Mouse (Mus musculus) kidney, postnatal 0 days (tissue): ENCODE results near the gene Unc45a. TPM values are rescaled to one million over a fixed set of nuclear protein-coding genes. Genes with fewer than 3 reads are reported as not detected.
A peak's percentile ranks its signal among the peaks of the same experiment; 100 is the strongest.

ENCODE experiments used
- ATAC-seq: fragments of 200-750 bp; cut with Nextera tagmentation; replicated peaks from 2 replicates; pipeline ENCODE4 v1.8.0; 2017; ENCODE audit warnings: low read depth, moderate number of reproducible peaks, moderate TSS enrichment, moderate library complexity; ENCODE audit not compliant: low FRiP score
- DNase-seq: peaks from one replicate; pipeline ENCODE4 v3.0.0-alpha.2; 2016; ENCODE audit warnings: low spot score
- H3K27ac ChIP-seq: fragments of 300-500 bp; sonication (generic); 2 replicates; pipeline ENCODE4 v1.5.1; 2014; ENCODE audit warnings: mild to moderate bottlenecking
- H3K27me3 ChIP-seq: fragments of 300-500 bp; sonication (generic); 2 replicates; pipeline ENCODE4 v1.6.1; 2014; ENCODE audit warnings: low read length, mixed read lengths; ENCODE audit not compliant: insufficient read depth
- H3K36me3 ChIP-seq: fragments of 300-500 bp; sonication (generic); 2 replicates; pipeline ENCODE4 v1.6.1; 2014; ENCODE audit warnings: low read length, mixed read lengths; ENCODE audit not compliant: insufficient read depth
- H3K4me1 ChIP-seq: fragments of 300-500 bp; sonication (generic); replicated peaks from 2 replicates; pipeline ENCODE4 v1.6.1; 2014; ENCODE audit warnings: antibody characterized with exemption, low read length, mixed read lengths; ENCODE audit not compliant: insufficient read depth
- H3K4me2 ChIP-seq: fragments of 300-500 bp; sonication (generic); 2 replicates; pipeline ENCODE4 v1.6.1; 2014; ENCODE audit warnings: mild to moderate bottlenecking, low read length, moderate library complexity, mixed read lengths
- H3K4me3 ChIP-seq: fragments of 300-500 bp; sonication (generic); replicated peaks from 2 replicates; pipeline ENCODE4 v1.5.1; 2014; ENCODE audit warnings: low read depth, low read length
- H3K9ac ChIP-seq: fragments of 300-500 bp; sonication (generic); 2 replicates; pipeline ENCODE4 v1.6.1; 2014; ENCODE audit warnings: low read depth, low read length
- H3K9me3 ChIP-seq: fragments of 300-500 bp; sonication (generic); replicated peaks from 2 replicates; pipeline ENCODE4 v1.6.1; 2016; ENCODE audit warnings: low read length, inconsistent platforms, mixed read lengths
- CTCF ChIP-seq: IDR thresholded peaks from 2 replicates; pipeline ENCODE4 v1.5.1; 2016; ENCODE audit warnings: antibody characterized with exemption, low read depth, mild to moderate bottlenecking, moderate library complexity
- WGBS: fragments of 180-500 bp; shearing (Covaris S2); extraction: QIAGEN DNeasy Blood & Tissue Kit; methylation state at CpG from one replicate; pipeline ENCODE4 v1.1.7; 2014; 5-methylcytosine and 5-hydroxymethylcytosine counted together
- polyA plus RNA-seq: library from polyadenylated mRNA; unstranded; fragments of >200 nt; fragmentation: Nextera tagmentation; extraction: Ambion mirVana; gene quantifications from 2 replicates; pipeline ENCODE4 v1.2.1, GENCODE M21; 2015

Gene Unc45a
- polyA plus RNA-seq, 1 experiment from 2014 or later: 28.2 TPM

- no peak for DNase-seq
- 53% methylated on average over 2 of the region's 2 CpGs for WGBS
Observed at GRCm38 (mm10) chr7:80372667-80373066, 31.9 kb upstream of the Unc45a start.

GRCm38 (mm10) chr7:80372166-80372565, 31.4 kb upstream of the Unc45a start:
- H3K36me3 ChIP-seq: peaks cover 14% of the 10 kb centered on the region; the same call in 1 of the 2 replicates
- no peaks in the 10 kb centered on the region for H3K9me3 ChIP-seq
- H3K4me1 ChIP-seq: peaks cover 15% of the 10 kb centered on the region
- no peaks in the 10 kb centered on the region for H3K27me3 ChIP-seq
- TF ChIP-seq CTCF: no peak
- no peak for ATAC-seq
- no peak overlapping the region for H3K9ac ChIP-seq
- no peak overlapping the region for H3K27ac ChIP-seq
- no peak overlapping the region for H3K4me2 ChIP-seq
- WGBS: 89% methylated on average over 3 of the region's 3 CpGs
- H3K4me3 ChIP-seq: no peak overlapping the region
- no peak for DNase-seq

More at GRCm38 (mm10) chr7:80372667-80373066, 31.9 kb upstream of the Unc45a start:
- Histone ChIP-seq H3K9me3 (no peaks in the 10 kb centered on the region), H3K27ac (no peak overlapping the region), H3K36me3 (peaks cover 9% of the 10 kb centered on the region; the same call in 1 of the 2 replicates), H3K4me2 (no peak overlapping the region), H3K27me3 (no peaks in the 10 kb centered on the region), H3K4me1 (peaks cover 16% of the 10 kb centered on the region), H3K4me3 (no peak overlapping the region), H3K9ac (no peak overlapping the region)
- TF ChIP-seq CTCF: no peak
- ATAC-seq: no peak

DNA sequence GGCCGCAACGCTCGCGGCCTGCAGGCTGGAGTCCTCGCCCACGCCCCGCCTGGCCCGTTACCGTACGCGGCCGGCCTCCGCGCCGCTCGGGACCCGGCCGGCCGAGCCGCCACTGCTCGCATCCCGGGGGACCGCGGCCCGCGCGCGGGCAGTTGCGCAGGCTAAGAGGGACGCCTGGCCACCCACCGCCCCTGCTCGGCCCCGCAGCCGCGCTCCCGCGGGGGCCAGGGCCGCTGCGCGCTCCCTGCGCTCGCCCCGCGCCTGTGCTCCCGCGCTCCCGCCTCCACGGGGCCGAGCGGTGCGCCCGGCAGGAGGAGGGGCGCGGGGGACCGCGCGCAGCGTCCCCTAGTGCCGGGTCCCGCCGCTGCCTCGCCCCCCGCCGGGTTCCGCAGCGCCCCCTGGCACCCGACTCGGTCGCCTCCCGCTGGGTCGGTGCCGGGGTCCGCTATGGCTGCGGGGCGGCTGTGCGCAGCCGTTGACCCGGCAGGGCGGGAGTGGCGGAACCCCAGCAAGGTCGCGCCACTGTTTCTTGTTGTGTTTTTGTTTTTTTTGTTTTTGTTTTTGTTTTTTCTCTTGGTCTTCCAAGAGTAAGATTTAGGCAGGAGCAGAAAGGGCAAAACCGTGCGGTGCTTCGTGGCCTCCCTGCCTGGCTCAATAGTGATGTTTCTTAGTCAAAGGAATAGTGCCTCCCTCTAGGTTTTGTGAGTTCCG, 30.4 kb upstream of the Unc45a start, which contains the start of gene Man2a2:
Gene Man2a2 (minus strand): TSS at position 335 of the 711 bp plus-strand sequence.
- Histone ChIP-seq H3K9me3 (no peaks in the 10 kb centered on the region), H3K4me1 (peaks cover 15% of the 10 kb centered on the region), H3K27me3 (no peaks in the 10 kb centered on the region), H3K4me2 (peak within 1 kb of the TSS; percentile 92), H3K4me3 (peak within 1 kb of the TSS; percentile 94), H3K9ac (peak within 1 kb of the TSS; percentile 84), H3K27ac (peak within 1 kb of the TSS; percentile 87), H3K36me3 (peaks cover 22% of the 10 kb centered on the region; the same call in 1 of the 2 replicates)
- peak; percentile 53 for ATAC-seq
- under 1% methylated on average over 81 of the region's 86 CpGs for WGBS
- peak; percentile 86 for DNase-seq
- TF ChIP-seq CTCF: peak; percentile 70

DNA sequence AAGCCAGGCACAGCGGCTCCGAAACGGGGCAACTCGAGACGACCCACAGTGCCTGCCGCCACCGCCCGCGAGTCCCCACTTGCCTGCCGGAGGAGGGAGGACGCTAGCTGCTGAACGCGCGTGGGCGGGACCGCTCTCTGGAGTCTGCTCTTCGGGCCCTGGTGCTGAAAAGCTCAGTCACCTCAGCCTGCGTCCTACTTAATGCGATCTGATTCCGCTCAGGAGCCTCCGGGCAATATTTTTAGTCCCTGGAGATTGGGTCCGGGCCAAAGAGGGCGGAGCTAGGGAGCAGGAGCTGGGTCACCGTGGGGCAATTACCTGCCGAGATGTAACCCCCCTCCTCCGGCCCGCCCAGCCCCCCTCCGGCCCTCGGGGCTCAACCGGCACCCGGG, 29.8 kb upstream of the Unc45a start:
- Histone ChIP-seq H3K4me3 (peak overlapping the region; percentile 94), H3K4me1 (peaks cover 15% of the 10 kb centered on the region), H3K9ac (peak overlapping the region; percentile 84), H3K27me3 (no peaks in the 10 kb centered on the region), H3K9me3 (no peaks in the 10 kb centered on the region), H3K4me2 (peak overlapping the region; percentile 92), H3K36me3 (peaks cover 22% of the 10 kb centered on the region; the same call in 1 of the 2 replicates), H3K27ac (peak overlapping the region; percentile 87)
- no peak for TF ChIP-seq CTCF
- WGBS: under 1% methylated on average over 31 of the region's 31 CpGs
- ATAC-seq (peak; percentile 45), DNase-seq (peak; percentile 87)

- peaks cover 15% of the 10 kb centered on the region for H3K4me1 ChIP-seq
- H3K9ac ChIP-seq: peak overlapping the region; percentile 84
- H3K27me3 ChIP-seq: no peaks in the 10 kb centered on the region
- peaks cover 22% of the 10 kb centered on the region; the same call in 1 of the 2 replicates for H3K36me3 ChIP-seq
- no peak for TF ChIP-seq CTCF
- peak overlapping the region; percentile 87; the same call in 1 of the 2 replicates for H3K27ac ChIP-seq
- DNase-seq (peak; percentile 83), ATAC-seq (peak; percentile 30; the same call in 1 of the 2 replicates)
- H3K4me2 ChIP-seq: peak overlapping the region; percentile 92
- WGBS: 26% methylated on average over 4 of the region's 4 CpGs
- H3K4me3 ChIP-seq: peak overlapping the region; percentile 94
- H3K9me3 ChIP-seq: no peaks in the 10 kb centered on the region
Observed at GRCm38 (mm10) chr7:80369967-80370431, 29.2 kb upstream of the Unc45a start.

DNA sequence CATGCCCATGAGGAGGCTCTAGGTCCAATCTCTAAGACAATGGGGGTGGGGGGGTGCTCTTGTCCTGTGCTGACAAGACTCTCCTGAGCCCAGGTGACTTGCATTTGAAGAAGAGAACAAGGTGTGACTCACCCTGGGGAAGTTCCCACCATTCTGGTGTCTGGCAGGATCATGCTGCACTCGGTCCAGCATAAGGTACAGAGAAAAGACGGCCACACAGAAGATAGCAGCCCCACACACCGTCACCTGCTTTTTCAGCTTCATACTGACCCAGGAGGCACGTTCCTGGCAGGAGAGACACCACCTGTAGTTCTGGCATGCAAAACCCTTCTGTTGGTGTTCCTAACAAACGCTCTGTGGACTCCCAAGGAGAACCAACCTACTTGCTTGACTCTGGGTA, 28.7 kb upstream of the Unc45a start:
- Histone ChIP-seq H3K4me1 (peaks cover 15% of the 10 kb centered on the region), H3K9me3 (no peaks in the 10 kb centered on the region), H3K9ac (no peak overlapping the region), H3K36me3 (peaks cover 22% of the 10 kb centered on the region; the same call in 1 of the 2 replicates), H3K4me3 (no peak overlapping the region), H3K27me3 (no peaks in the 10 kb centered on the region), H3K27ac (no peak overlapping the region), H3K4me2 (peak overlapping the region; percentile 92; the same call in 1 of the 2 replicates)
- DNase-seq (no peak), ATAC-seq (no peak)
- no peak for TF ChIP-seq CTCF
- 58% methylated on average over 5 of the region's 5 CpGs for WGBS
